Mouse (Mus musculus) large intestine, adult 2 months (tissue): ENCODE results near the gene Aktip. TPM values are rescaled to one million over a fixed set of nuclear protein-coding genes. Genes with fewer than 3 reads are reported as not detected.

ENCODE experiments used
- DNase-seq: peaks from one replicate; pipeline ENCODE4 v3.0.0-alpha.2; 2012; ENCODE audit warnings: low read depth, low spot score
- WGBS: fragments of 180-500 bp; shearing (Covaris S2); methylation state at CpG from one replicate; pipeline ENCODE4 v1.1.7; 2018; 5-methylcytosine and 5-hydroxymethylcytosine counted together
- polyA plus RNA-seq: library from polyadenylated mRNA; depleted of rRNA; stranded (reverse); fragments of >200 nt; gene quantifications from 2 replicates; pipeline ENCODE4 v1.2.3, GENCODE M21; 2012; rRNA removed

Gene Aktip
- polyA plus RNA-seq, 1 experiment = 33.6 TPM

DNA sequence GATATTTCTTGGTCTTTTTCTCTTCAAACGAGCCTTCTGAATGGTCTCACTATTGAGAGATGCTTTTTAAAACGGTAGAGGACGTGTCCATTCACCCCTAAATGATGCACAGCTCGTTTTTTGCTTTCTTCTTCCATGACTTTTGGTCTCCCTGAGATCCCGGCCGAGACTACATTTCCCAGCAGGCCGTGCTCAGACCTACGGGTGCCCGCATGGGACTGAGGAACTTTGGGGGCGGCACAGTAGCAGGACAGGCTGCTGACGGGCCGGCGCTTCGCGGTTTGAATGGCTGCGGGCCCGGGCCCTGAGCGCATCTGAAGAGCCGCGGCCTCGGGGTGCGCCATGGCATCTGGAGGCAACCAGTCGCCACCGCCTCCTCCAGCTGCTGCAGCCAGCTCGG lies 129.9 kb downstream of the Aktip start, which contains the start of gene Rbl2:
Gene Rbl2, plus strand, starts transcription at position 224 of the 400 bp plus-strand sequence.
- under 1% methylated on average over 25 of the region's 25 CpGs for WGBS

DNA sequence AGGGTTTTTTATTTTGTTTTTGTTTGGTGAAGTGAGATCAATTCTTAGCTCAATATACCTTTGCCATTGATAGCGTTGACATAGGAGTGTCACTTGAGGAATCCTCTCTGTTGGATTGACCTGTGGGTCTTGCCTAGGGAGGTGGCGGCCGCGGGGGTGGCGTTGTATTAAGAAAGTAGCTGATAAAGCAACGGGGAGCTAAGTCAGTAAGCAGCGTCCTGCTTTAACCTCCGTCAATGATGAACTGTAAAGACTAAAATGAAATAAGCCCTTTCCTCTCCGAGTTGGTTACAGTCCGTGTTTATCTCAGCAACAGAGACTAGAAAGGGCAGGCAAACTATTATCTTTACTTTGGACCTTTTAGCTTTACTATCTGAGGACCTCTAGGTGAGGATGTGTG lies 130.4 kb downstream of the Aktip start:
- WGBS = 6% methylated on average over 10 of the region's 10 CpGs
- no peak for DNase-seq

More for the DNA sequence above, 129.9 kb downstream of the Aktip start, which contains the start of gene Rbl2:
- DNase-seq = peak; percentile 93

DNA sequence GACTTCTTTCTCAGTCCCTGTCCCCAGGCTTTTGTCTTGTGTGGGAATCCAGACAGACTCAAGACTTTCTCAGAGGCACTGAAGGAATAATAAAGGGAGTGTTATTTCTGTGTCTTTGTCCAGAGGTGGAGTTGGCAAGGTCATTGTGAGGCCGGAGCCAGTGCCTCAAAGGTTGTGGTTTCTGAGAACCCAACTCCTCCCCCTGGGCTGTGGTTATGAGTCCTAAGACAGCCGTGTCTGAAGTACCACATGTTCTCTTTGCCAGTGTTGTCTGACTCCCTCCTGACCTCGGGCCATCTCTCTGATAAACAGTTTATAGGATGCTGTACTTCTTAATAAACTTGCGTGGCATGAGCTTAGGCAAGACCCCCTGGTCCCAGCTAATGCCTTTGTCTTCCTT lies 134.6 kb downstream of the Aktip start:
- WGBS = 43% methylated on average over 4 of the region's 4 CpGs
- no peak for DNase-seq

Other genes with a start within 250 kb of the Aktip start
- 9.3 and 17.7 TPM in 2 replicates for gene Rbl2, start 129.9 kb downstream of the Aktip start, polyA plus RNA-seq
- gene Rpgrip1l, start 113.3 kb upstream of the Aktip start, polyA plus RNA-seq = 0.51 and 1.2 TPM in 2 replicates
- gene Fto, start 113.5 kb upstream of the Aktip start, polyA plus RNA-seq = 16.0 and 19.0 TPM in 2 replicates